Mouse (Mus musculus) neural tube, embryonic 11.5 days (tissue): ENCODE results near the gene Gm5592. TPM values are rescaled to one million over a fixed set of nuclear protein-coding genes. Genes with fewer than 3 reads are reported as not detected.
"Not testable (repeated sequence)": the region's sequence is repeated elsewhere in the genome, so short reads cannot be mapped to it uniquely, and the experiment has no call there.

Experiments
- ATAC-seq: fragments of 200-750 bp; cut with Nextera tagmentation; 2 replicates; pipeline ENCODE4 v1.8.0; 2017; ENCODE audit warnings: moderate number of reproducible peaks, mild to moderate bottlenecking, moderate TSS enrichment, moderate library complexity; ENCODE audit not compliant: insufficient read depth, low FRiP score, low TSS enrichment
- DNase-seq: peaks from one replicate; pipeline ENCODE4 v3.0.0-alpha.2; 2015; ENCODE audit warnings: low spot score
- H3K27ac ChIP-seq: fragments of 300-500 bp; sonication (generic); 2 replicates; pipeline ENCODE4 v1.5.1; 2014; ENCODE audit warnings: low read depth, mild to moderate bottlenecking, low read length
- H3K27me3 ChIP-seq: fragments of 300-500 bp; sonication (generic); 2 replicates; pipeline ENCODE4 v1.6.1; 2014; ENCODE audit warnings: mild to moderate bottlenecking, low read length, mixed read lengths; ENCODE audit not compliant: control insufficient read depth, insufficient read depth
- H3K36me3 ChIP-seq: fragments of 300-500 bp; sonication (generic); 2 replicates; pipeline ENCODE4 v1.6.1; 2014; ENCODE audit warnings: mild to moderate bottlenecking, low read length, moderate library complexity, mixed read lengths; ENCODE audit not compliant: control insufficient read depth, insufficient read depth
- H3K4me1 ChIP-seq: fragments of 300-500 bp; sonication (generic); 2 replicates; pipeline ENCODE4 v1.6.1; 2014; ENCODE audit warnings: low read length, mixed read lengths; ENCODE audit not compliant: control insufficient read depth, insufficient read depth
- H3K4me2 ChIP-seq: fragments of 300-500 bp; sonication (generic); 2 replicates; pipeline ENCODE4 v1.6.1; 2014; ENCODE audit warnings: low read depth, mild to moderate bottlenecking, moderate library complexity
- H3K4me3 ChIP-seq: fragments of 300-500 bp; sonication (generic); 2 replicates; pipeline ENCODE4 v1.5.1; 2014; ENCODE audit warnings: low read depth, low read length
- H3K9ac ChIP-seq: fragments of 300-500 bp; sonication (generic); 2 replicates; pipeline ENCODE4 v1.6.1; 2014; ENCODE audit warnings: mild to moderate bottlenecking, low read length
- H3K9me3 ChIP-seq: fragments of 300-500 bp; sonication (generic); 2 replicates; pipeline ENCODE4 v1.6.1; 2016; ENCODE audit warnings: low read length; ENCODE audit not compliant: control insufficient read depth
- WGBS: fragments of 180-500 bp; shearing (Covaris S2); extraction: QIAGEN DNeasy Blood & Tissue Kit; methylation state at CpG from one replicate; pipeline ENCODE4 v1.1.7; 2014; 5-methylcytosine and 5-hydroxymethylcytosine counted together
- polyA plus RNA-seq: library from polyadenylated mRNA; unstranded; fragments of >200 nt; fragmentation: Nextera tagmentation; extraction: Ambion mirVana; gene quantifications from 2 replicates; pipeline ENCODE4 v1.2.1, GENCODE M21; 2014

The Gm5592 gene
- not detected in 2 replicates for polyA plus RNA-seq

GRCm38 (mm10) chr7:41153541-41153940 lies at the start of gene Gm5592:
TSS of gene Gm5592 (plus strand) at chr7:41153841.
- 93% methylated on average over 4 of the region's 4 CpGs for WGBS
- not testable (repeated sequence) for H3K27me3 ChIP-seq

DNA sequence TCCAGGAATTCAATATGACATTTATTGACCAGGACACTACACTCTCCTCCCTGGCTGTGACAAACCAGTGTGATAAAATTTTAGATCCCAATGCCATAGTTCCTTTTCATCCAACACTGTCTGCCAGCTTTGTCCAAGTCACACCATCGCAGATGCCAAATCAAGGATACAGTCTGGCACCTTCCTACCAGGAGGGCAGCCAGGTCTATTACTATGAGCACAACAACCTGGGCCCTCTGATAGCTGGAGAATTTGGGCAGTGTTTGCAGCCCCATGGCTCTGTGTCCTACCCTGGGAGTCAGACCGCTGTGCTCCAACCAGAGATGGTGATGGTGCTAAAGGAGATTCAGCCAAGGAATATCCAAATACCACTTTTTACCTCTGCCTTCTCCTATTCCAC lies 2.2 kb downstream of the Gm5592 start:
- not testable (repeated sequence) for H3K27me3 ChIP-seq, H3K9ac ChIP-seq, ATAC-seq, H3K4me1 ChIP-seq, H3K27ac ChIP-seq, H3K9me3 ChIP-seq, DNase-seq, H3K4me2 ChIP-seq, H3K36me3 ChIP-seq, H3K4me3 ChIP-seq
- WGBS = 84% methylated on average over 2 of the region's 2 CpGs

More at GRCm38 (mm10) chr7:41153541-41153940, at the start of gene Gm5592:
- H3K4me1 ChIP-seq, DNase-seq, H3K4me3 ChIP-seq, H3K27ac ChIP-seq, H3K4me2 ChIP-seq, ATAC-seq, H3K9me3 ChIP-seq, H3K9ac ChIP-seq, H3K36me3 ChIP-seq: not testable (repeated sequence)

DNA sequence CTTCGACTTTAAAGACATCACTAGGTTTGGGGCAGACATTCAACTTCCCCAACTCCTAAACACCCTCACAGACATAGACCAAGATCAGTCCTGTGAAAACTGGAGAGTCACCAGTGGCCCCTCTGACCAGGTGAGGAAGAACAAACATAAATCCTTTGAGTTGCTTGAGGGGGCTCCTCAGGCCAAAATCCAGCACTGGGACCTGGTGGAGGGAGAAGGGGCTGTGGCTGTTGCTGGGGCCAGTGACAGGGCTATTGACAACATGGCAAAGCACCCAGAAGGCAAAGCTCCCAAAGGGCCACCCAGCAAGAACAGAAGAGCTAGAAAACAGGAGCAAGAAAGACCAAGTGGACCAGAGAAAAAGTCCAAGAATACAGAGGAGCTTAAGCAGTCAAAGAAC lies 4.2 kb downstream of the Gm5592 start:
- H3K9me3 ChIP-seq, H3K4me2 ChIP-seq, H3K4me1 ChIP-seq, H3K9ac ChIP-seq, H3K27ac ChIP-seq, H3K4me3 ChIP-seq, H3K27me3 ChIP-seq, ATAC-seq, H3K36me3 ChIP-seq, DNase-seq: not testable (repeated sequence)
- WGBS = no CpG with 5 or more reads among the region's 1 CpGs

DNA sequence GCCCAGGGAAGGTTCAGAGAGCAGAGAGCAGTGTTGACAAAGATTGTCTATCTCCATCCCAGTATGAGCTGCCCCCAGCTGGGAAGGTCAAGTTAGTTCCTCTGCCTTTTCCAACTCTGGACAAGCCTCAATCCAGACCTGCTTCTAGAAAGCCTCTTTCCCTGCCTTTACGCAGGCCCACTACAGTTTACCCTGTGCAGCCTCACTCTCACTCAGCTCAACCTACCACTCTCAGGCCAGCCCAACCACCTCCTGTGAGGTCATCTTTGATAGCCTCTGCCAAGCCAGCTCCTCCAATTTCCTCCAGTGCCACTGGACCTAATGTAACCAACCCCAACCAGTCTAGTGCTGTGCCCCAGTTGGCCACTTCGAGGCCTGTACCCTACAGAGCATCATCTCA lies 4.9 kb downstream of the Gm5592 start:
- ATAC-seq, H3K9ac ChIP-seq, H3K4me1 ChIP-seq, H3K27me3 ChIP-seq, H3K4me2 ChIP-seq, DNase-seq, H3K4me3 ChIP-seq, H3K9me3 ChIP-seq, H3K27ac ChIP-seq, H3K36me3 ChIP-seq: not testable (repeated sequence)
- WGBS = 82% methylated on average over 2 of the region's 2 CpGs

DNA sequence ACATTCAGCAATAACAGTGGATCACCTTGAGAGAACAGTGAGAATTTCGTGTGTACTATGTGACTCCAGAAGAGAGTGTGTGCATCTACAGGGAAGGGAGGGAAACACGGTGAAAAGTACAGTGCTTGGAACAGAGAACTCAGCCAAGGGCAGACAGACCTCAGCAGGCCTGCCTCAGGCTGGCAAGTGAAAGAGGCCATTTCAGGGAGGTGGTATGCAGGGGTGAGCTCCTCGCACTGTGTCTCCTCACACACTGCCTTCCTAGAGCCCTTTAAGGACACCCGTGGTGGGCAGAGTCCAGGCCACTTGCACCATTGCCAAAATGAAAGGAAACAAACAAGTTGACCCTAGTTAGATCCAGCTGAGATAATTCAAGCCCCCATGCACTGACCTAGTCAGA lies 40.0 kb downstream of the Gm5592 start:
- no peaks in the 10 kb centered on the region for H3K9me3 ChIP-seq
- no peak overlapping the region for H3K4me3 ChIP-seq
- H3K4me2 ChIP-seq = no peak overlapping the region
- WGBS = 70% methylated on average over 4 of the region's 4 CpGs
- DNase-seq = no peak
- no peaks in the 10 kb centered on the region for H3K27me3 ChIP-seq
- no peak for ATAC-seq
- H3K9ac ChIP-seq = no peak overlapping the region
- H3K36me3 ChIP-seq = no peaks in the 10 kb centered on the region
- H3K4me1 ChIP-seq = no peaks in the 10 kb centered on the region
- H3K27ac ChIP-seq = no peak overlapping the region

Other genes with a start within 250 kb of the Gm5592 start
- not detected in 2 replicates for gene 4930433I11Rik, start 166.3 kb upstream of the Gm5592 start, polyA plus RNA-seq
- not detected in 2 replicates for gene Gm4884, start 121.1 kb upstream of the Gm5592 start, polyA plus RNA-seq
- 9.1 and 10.0 TPM in 2 replicates for gene AI987944, start 239.5 kb downstream of the Gm5592 start, polyA plus RNA-seq